Mouse (Mus musculus): ENCODE data around the gene Atp2b2.

- TF ChIP-seq POLR2A (IDR thresholded peaks at IDR 0.05; ENCODE audit: insufficient read depth, low read depth, low read length), result no peak
- no peak for TF ChIP-seq CTCF (IDR thresholded peaks at IDR 0.05; ENCODE audit: insufficient read depth, low read depth, low read length)
These were observed 185.6 kb downstream of the Atp2b2 start for GRCm38 (mm10) chr6:113856790-113857189.

All from olfactory bulb, adult 2 months (tissue).